Mouse (Mus musculus) cerebellum, postnatal 4 days (tissue): ENCODE data around the gene Mn1.

Experiments
- DNase-seq, 2 experiments: peaks; one replicate each; pipeline ENCODE4 v3.0.0; 2022; ENCODE audit warnings: low spot score in 2 of 2, mixed read lengths in 1 of 2

Mn1 gene

DNA sequence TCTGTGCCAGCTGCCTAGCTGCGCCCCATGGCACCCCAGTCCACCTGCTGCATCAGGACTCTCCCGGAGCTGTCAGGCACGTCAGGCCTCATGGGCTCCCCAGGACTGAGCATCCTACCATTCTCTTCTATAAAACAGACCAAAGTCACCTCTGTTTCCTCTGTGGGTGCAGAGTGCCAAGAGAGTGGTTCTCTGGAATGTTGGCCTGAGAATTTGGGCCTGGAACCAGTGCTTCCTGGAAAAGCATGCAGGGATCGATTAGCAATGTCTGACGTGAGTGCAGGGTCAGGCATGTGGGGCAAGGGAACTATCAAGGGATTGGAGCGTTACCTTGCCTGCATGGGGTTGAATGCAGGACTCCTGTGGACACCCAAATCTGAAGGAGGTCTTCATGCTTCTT lies 59.0 kb downstream of the Mn1 start:
- no peak for DNase-seq

DNA sequence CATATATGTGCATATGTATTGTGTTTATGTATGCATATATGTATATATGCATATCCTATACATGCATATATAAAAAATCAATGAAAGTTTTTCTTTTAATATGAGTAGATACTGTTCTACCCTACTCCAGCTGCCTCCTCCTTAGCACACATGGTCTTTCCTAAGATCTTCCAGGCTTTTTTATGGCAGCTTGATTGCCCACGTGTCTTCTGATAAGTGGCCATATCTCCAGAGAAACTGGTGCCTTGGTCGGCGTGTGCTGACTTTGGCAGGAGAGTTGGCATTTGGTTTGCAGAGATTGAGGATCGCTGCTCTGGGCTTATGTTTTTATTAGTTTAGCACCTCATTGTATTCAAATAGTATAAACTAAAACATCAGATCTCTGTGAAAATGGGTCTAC lies 68.7 kb downstream of the Mn1 start:
- DNase-seq: no peak

DNA sequence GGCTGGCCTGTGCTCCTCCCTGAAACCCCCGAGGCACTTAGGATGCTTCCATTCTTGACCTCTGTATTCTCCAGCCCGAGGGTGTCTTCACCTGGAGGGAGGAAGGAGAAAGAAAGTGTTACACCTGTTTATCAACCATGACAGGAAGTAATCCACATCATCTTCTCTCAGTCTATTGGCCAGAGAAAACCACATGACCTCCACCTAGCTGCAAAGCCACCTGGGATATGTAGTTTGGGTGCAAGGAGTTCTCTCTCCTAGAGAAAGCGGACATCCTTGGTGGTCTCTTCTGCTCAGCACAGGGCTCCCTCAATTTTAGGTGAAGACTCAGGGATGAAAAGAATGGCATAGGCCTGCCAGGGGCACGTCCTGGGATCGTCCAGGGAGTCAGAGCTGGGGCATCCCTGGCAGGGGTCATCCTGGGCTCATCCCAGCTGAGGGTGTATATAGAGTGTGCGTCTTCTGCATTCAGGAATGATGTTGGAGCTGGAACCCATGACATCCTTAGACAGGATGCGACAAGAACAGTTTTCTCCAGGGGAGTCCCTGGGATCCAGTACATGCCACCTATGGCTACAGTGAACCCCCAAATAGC lies 72.0 kb downstream of the Mn1 start:
- DNase-seq: no peak

DNA sequence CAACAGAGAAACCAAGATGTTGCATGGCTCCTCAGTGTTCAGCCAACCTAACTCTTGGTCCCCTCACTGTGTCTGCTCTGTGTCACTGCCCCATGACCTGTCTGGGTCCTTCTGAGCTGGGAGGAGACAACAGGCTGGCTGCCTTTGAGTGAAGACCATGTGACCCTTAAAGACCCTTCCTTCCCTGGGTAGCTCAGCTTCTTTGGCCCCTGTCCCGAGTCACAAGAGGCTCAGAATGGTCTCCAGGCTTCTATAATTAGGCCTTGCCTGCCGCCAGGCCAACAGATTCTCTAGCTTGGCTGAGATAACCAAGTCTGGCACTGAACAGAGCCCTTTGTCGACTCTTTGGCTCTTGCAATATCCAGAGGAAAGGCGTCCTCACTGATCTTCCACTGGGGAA lies 73.4 kb downstream of the Mn1 start:
- no peak for DNase-seq

DNA sequence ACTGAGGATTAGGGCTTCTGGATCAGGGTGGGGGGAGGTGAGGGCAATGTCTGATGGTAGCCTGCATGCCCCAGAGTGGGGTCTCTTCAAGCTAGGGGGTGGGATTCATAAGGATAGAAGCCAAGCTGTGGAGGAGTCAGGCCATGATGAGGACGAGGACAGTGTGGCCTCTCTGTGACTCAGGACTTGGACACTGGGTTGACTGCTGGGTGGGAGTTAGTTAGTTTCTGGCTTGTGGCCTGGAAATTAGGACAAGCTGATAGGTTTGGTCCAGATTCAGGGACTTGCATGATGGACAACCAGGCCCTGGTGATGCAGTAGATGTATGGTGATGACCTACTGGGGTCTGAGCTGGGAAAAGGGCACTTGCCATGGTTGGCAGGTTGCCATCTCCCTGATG lies 74.3 kb downstream of the Mn1 start:
- no peak for DNase-seq

DNA sequence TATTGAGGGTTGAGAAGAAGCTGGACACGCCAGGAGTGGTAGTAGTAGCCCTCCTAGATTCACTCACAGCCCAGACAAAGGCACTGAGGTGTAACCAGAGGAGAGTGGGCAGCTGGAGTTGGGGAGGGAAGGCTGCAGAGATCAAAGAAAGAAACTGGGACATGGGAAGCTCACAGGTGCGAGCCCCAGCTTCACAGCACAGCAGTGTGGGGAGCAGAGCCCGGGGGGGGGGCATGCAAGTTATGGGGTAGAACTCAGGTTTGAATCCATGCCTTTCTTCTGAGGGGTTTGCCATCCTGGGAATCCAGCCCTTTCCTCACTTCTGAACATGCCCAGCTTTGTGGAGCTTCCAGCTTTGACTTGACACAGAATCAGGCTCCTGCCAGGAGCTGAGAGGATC lies 82.9 kb downstream of the Mn1 start:
- no peak for DNase-seq

DNA sequence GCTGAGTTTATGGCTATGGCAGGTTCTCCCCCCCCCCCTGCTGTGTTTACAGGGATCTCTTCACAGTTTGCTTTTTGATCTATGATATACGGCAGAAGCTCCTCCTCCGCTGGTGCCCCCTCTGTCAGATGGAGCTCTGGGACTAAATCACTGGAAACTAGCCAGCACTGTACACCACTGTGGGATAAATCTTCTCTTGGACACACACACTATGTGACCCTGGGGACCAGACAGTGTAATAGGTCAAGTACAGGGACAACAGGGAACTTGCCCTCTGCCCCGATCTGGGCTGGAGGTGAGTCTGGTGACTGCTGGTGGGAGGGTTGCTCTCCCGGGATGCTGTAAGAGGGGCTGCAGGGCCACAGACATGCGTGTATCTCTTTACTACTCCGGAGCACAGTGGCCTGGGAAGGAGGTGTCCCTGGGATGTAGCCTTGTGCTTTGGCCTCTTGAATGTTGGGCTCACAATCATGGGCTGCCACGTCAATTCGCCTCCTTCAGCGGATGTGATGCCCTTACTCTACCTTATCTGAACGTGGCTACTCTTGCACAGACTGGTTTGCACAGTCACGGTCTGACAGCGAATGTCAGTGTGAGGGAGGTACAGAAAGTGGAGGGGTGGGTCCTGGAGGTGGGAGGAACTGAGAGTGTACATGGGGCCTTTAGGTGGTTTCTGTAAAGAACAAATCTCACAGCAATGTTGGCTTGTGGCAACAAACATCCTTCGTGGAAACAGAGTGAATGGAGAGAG lies 84.7 kb downstream of the Mn1 start:
- DNase-seq: no peak

DNA sequence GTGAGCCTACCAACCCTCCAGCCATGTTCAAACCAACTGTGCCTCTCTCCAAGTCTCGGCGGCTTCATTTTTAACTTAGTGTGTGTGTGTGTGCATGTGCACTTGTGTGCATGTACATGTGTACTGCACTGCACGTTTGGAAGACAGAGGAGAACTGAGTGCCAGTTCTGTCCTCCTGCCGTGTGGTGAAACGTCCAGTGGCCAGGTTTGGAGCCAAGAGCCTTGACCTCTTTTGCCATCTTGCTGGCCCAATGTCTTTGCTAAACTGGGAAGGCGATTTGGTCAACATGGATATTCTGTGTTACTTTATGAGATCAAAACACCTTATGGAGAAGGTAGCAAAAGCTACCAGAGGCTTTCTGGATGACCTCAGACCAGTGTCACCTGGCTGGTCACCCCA lies 88.1 kb downstream of the Mn1 start:
- DNase-seq: no peak

DNA sequence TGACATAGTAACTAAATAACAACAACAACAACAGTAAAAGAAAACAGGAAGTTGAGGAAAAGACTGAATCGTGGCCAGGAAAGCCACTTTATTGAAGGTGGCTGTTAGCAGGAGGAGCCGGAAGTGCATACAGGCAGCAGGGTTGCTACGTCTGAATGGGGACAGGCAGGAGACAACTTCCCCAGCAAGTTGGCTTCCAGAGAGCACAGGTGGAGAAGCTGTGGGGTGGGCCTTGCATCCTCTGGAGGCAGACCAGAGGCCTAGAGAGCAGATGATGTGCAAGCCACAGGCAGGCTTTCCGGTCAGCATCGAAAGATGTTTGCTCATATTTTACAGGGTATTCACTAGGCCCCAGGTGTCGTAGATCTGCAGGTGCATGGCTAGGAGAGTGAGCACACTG lies 88.7 kb downstream of the Mn1 start:
- DNase-seq: no peak

DNA sequence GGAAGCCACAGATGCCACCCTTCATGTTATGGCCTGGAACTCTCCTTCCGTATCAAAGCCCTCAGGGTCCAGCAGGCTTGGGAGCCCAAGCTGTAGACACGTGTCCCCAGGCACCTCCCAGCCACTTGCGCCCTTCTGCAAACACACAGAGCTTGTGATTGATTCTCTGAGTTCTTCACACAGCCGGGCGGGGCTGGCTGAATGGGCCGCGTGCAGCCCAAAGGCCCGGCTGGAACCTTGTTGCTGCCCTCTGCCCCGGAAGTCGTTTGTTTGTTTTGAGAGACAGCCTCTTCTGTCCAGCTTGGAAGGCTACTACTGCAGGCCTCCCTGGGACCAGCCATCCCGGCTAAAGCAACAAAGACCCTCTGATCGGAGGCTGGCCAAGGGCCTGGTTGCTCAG lies 89.2 kb downstream of the Mn1 start:
- no peak for DNase-seq
